ENCODE assay signal across 8 mouse cellular contexts in genomic region chr5:32197698-32198097, GRCm38 (mm10). TPM values are rescaled to one million over a fixed set of nuclear protein-coding genes. Genes with fewer than 3 reads are reported as not detected.
DNase-seq lines count a peak whose midpoint lies in the region; ATAC-seq and TF ChIP-seq lines count a peak whose summit lies in the region.

No protein-coding gene starts in this region.

- no peaks in the 10 kb centered on the region for H3K9me3 ChIP-seq in embryonic facial prominence, embryonic 12.5 days
- no peaks in the 10 kb centered on the region for H3K9me3 ChIP-seq in kidney, postnatal 0 days (replicated peaks; ENCODE audit: low read length)
- H3K9me3 ChIP-seq in neural tube, embryonic 12.5 days = no peaks in the 10 kb centered on the region

- no peaks in the 10 kb centered on the region for H3K4me1 ChIP-seq in embryonic facial prominence, embryonic 12.5 days
- H3K4me1 ChIP-seq in kidney, postnatal 0 days (replicated peaks; ENCODE audit: insufficient read depth, low read length) = 0 out of 2 replicates have a peak, but pooled peaks cover 3% of the 10 kb centered on the region
- H3K4me1 ChIP-seq in liver, adult 2 months (ENCODE audit: control insufficient read depth, insufficient read depth, low read length) = peaks cover 4% of the 10 kb centered on the region
- H3K4me1 ChIP-seq in neural tube, embryonic 12.5 days = no peaks in the 10 kb centered on the region
- H3K4me1 ChIP-seq in testis, adult 2 months (ENCODE audit: control insufficient read depth, insufficient read depth, low read length) = peaks cover 6% of the 10 kb centered on the region

- peak; percentile 63; the same call in 1 of the 2 replicates for ATAC-seq in embryonic facial prominence, embryonic 12.5 days (ENCODE audit: insufficient number of reproducible peaks, insufficient read depth, low FRiP score, low TSS enrichment)
- peak; percentile 87 for ATAC-seq in kidney, postnatal 0 days (replicated peaks; ENCODE audit: low FRiP score, low read depth)
- 0 out of 2 replicates have a peak, but pooled peaks have one; percentile 58 for ATAC-seq in neural tube, embryonic 12.5 days (ENCODE audit: low FRiP score, low read depth)

- H3K9ac ChIP-seq in embryonic facial prominence, embryonic 12.5 days = no peak overlapping the region
- H3K9ac ChIP-seq in kidney, postnatal 0 days (ENCODE audit: low read depth, low read length) = no peak overlapping the region
- no peak overlapping the region for H3K9ac ChIP-seq in liver, adult 2 months (ENCODE audit: low read depth, low read length)
- no peak overlapping the region for H3K9ac ChIP-seq in neural tube, embryonic 12.5 days

- H3K79me2 ChIP-seq in liver, adult 2 months (ENCODE audit: control insufficient read depth, insufficient read depth, low read length) = no peaks in the 10 kb centered on the region

- peak; percentile 98 for TF ChIP-seq CTCF in kidney, postnatal 0 days (IDR thresholded peaks at IDR 0.05; ENCODE audit: low read depth)
- peak; percentile 99 for TF ChIP-seq CTCF in liver, adult 2 months (IDR thresholded peaks at IDR 0.05; ENCODE audit: low read depth, low read length)
- peak; percentile 84 for TF ChIP-seq CTCF in testis, adult 2 months (IDR thresholded peaks at IDR 0.05; ENCODE audit: control insufficient read depth, insufficient read depth, insufficient replicate concordance, low read depth, low read length)

- no peaks in the 10 kb centered on the region for H3K36me3 ChIP-seq in embryonic facial prominence, embryonic 12.5 days
- no peaks in the 10 kb centered on the region for H3K36me3 ChIP-seq in kidney, postnatal 0 days (ENCODE audit: insufficient read depth, low read length)
- H3K36me3 ChIP-seq in liver, adult 2 months (ENCODE audit: control insufficient read depth, insufficient read depth, low read length) = no peaks in the 10 kb centered on the region
- H3K36me3 ChIP-seq in neural tube, embryonic 12.5 days = no peaks in the 10 kb centered on the region
- no peaks in the 10 kb centered on the region for H3K36me3 ChIP-seq in testis, adult 2 months (ENCODE audit: control insufficient read depth, insufficient read depth, low read length)

- DNase-seq in CD4-positive helper T cell, adult 2 months (ENCODE audit: low read depth, low spot score) = peak; percentile 80
- peak; percentile 93 for DNase-seq in adrenal gland, postnatal 25 days
- DNase-seq in heart, adult 8-10 months (ENCODE audit: low spot score) = peak; percentile 96
- peak; percentile 94 for DNase-seq in kidney, postnatal 0 days (ENCODE audit: low spot score)
- DNase-seq in liver, adult 2 months (ENCODE audit: extremely low read depth, low read depth, low spot score) = peak; percentile 72

- TF ChIP-seq POLR2A in liver, adult 2 months (IDR thresholded peaks at IDR 0.05; ENCODE audit: extremely low read depth, insufficient read depth, low read length) = no peak
- no peak for TF ChIP-seq POLR2A in testis, adult 2 months (IDR thresholded peaks at IDR 0.05; ENCODE audit: control insufficient read depth, low read depth, low read length)

- no peak overlapping the region for H3K4me2 ChIP-seq in embryonic facial prominence, embryonic 12.5 days (replicated peaks)
- H3K4me2 ChIP-seq in kidney, postnatal 0 days (ENCODE audit: low read length) = no peak overlapping the region
- no peak overlapping the region for H3K4me2 ChIP-seq in neural tube, embryonic 12.5 days (replicated peaks)

- no peak overlapping the region for H3K27ac ChIP-seq in embryonic facial prominence, embryonic 12.5 days
- H3K27ac ChIP-seq in kidney, postnatal 0 days = no peak overlapping the region
- no peak overlapping the region for H3K27ac ChIP-seq in liver, adult 2 months (replicated peaks; ENCODE audit: insufficient read depth, low read depth, low read length)
- no peak overlapping the region for H3K27ac ChIP-seq in neural tube, embryonic 12.5 days
- no peak overlapping the region for H3K27ac ChIP-seq in testis, adult 2 months (ENCODE audit: control insufficient read depth, insufficient read depth, low read depth, low read length)

- H3K27me3 ChIP-seq in embryonic facial prominence, embryonic 12.5 days = no peaks in the 10 kb centered on the region
- H3K27me3 ChIP-seq in kidney, postnatal 0 days (ENCODE audit: insufficient read depth, low read length) = no peaks in the 10 kb centered on the region
- H3K27me3 ChIP-seq in liver, adult 2 months (ENCODE audit: control insufficient read depth, insufficient read depth, low read length) = no peaks in the 10 kb centered on the region
- H3K27me3 ChIP-seq in neural tube, embryonic 12.5 days (replicated peaks) = no peaks in the 10 kb centered on the region
- H3K27me3 ChIP-seq in testis, adult 2 months (ENCODE audit: control insufficient read depth, insufficient read depth, low read length) = no peaks in the 10 kb centered on the region

- 17% methylated on average over 4 of the region's 4 CpGs for WGBS in embryonic facial prominence, embryonic 12.5 days
- WGBS in kidney, postnatal 0 days = 9% methylated on average over 4 of the region's 4 CpGs
- WGBS in liver, adult 2 months = 7% methylated on average over 4 of the region's 4 CpGs
- 17% methylated on average over 4 of the region's 4 CpGs for WGBS in neural tube, embryonic 12.5 days

- H3K4me3 ChIP-seq in embryonic facial prominence, embryonic 12.5 days = no peak overlapping the region
- no peak overlapping the region for H3K4me3 ChIP-seq in kidney, postnatal 0 days (replicated peaks; ENCODE audit: low read depth, low read length)
- no peak overlapping the region for H3K4me3 ChIP-seq in liver, adult 2 months (ENCODE audit: insufficient read depth, low read depth, low read length)
- no peak overlapping the region for H3K4me3 ChIP-seq in neural tube, embryonic 12.5 days
- no peak overlapping the region for H3K4me3 ChIP-seq in testis, adult 2 months (ENCODE audit: control insufficient read depth, low read depth, low read length)

RNA-seq across cellular contexts. Expression of gene Plb1, which starts 34.8 kb away (rescaled TPM):
- total RNA-seq in adrenal gland, postnatal 25 days (2021) = not detected in 2 replicates
- 0.22 and 0.27 TPM in 2 replicates for polyA plus RNA-seq in embryonic facial prominence, embryonic 12.5 days (2016; fragmentation: Nextera tagmentation; extraction: Ambion mirVana)
- 1 to 10 TPM in 3 of 4 experiments, under 1 TPM in 1; 0.92 to 2.8 (median 1.7) TPM for total RNA-seq in heart, adult 8-10 months (2022)
- 0.33 and 0.36 TPM in 2 replicates for polyA plus RNA-seq in kidney, postnatal 0 days (2015; fragmentation: Nextera tagmentation; extraction: Ambion mirVana)
- under 0.01 and 0.07 TPM in 2 replicates for total RNA-seq in liver, adult 2 months (2014; rRNA removed)
- 0.02 TPM in 1 of 2 replicates, not detected in the other for polyA plus RNA-seq in liver, adult 2 months (2012; rRNA removed)
- 0.06 TPM in 1 of 2 replicates, not detected in the other for polyA plus RNA-seq in neural tube, embryonic 12.5 days (2016; fragmentation: Nextera tagmentation; extraction: Ambion mirVana)
- 77.1 and 78.5 TPM in 2 replicates for polyA plus RNA-seq in testis, adult 2 months (2012; rRNA removed)

Comparison
In these comparisons a context has a peak if more than half of its experiments do, and no peak if none do; other contexts are left out.
1. RNA of gene Plb1, which starts 34.8 kb away (polyA plus RNA-seq): 77.1 to 78.5 TPM in testis, adult 2 months; 0.33 to 0.36 TPM in kidney, postnatal 0 days, 0.22 to 0.27 TPM in embryonic facial prominence, embryonic 12.5 days, 0.06 TPM in neural tube, embryonic 12.5 days and 0.02 TPM in liver, adult 2 months; every median in the first group is over 10 times any median in the second.
2. Peak in every context shown above with its lines, with median percentiles within 50 percentile points of each other: DNase-seq, ATAC-seq and CTCF ChIP-seq.